Mouse (Mus musculus): ENCODE results near the gene Tspan7. TPM values are rescaled to one million over a fixed set of nuclear protein-coding genes. Genes with fewer than 3 reads are reported as not detected.

Gene Tspan7
- 1,959 and 2,148 TPM in 2 replicates for polyA plus RNA-seq (2012; rRNA removed)

GRCm38 (mm10) chrX:10484872-10485569 is at the start of gene Tspan7:
TSS of gene Tspan7 (plus strand) at chrX:10485158.
- Histone ChIP-seq H3K4me1 (ENCODE audit: control insufficient read depth, insufficient read depth, low read length) (no peaks in the 10 kb centered on the region), H3K4me3 (ENCODE audit: insufficient read depth, low read length) (peak within 1 kb of the TSS; percentile 91), H3K27ac (ENCODE audit: insufficient read depth, low read length) (peak within 1 kb of the TSS; percentile 95)
- no peak for TF ChIP-seq POLR2A (IDR thresholded peaks at IDR 0.05; ENCODE audit: extremely low read depth, insufficient read depth, low read length)
- no peak for TF ChIP-seq CTCF (IDR thresholded peaks at IDR 0.05; ENCODE audit: extremely low read depth, insufficient read depth, low read length)

DNA sequence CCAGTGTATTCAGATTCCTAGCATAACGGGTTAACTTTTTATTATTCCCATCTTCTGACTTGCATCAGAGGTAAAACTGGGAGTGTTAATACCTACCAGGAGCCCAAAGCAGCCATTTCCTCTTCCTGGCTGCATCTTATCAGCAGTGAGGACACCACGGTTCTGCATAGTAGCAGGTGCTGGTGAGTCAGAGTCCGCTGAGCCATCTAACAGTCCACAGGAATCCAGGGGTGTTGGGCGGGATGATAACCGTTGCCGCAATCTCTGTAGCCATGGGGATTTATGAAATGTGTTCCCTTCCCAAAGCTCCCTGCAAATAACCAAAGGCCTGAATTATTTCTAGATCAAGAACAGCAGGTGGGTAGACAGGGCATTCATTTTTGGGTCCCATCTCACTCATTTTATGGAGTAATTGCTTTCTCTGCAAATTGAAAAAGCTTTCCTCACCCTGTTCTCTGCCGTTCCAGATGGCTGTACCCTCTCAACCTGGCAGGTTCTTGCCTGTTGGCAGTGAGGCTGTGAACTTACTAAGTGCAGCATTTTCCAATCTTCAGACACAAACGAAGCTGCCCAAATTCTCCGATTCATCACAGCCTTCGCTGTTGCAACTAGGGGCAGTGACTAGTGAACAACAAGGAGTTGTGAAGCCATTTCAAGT is 35.5 kb upstream of the Tspan7 start:
- no peak overlapping the region for H3K4me3 ChIP-seq (ENCODE audit: insufficient read depth, low read length)
- TF ChIP-seq CTCF (IDR thresholded peaks at IDR 0.05; ENCODE audit: extremely low read depth, insufficient read depth, low read length) (no peak), POLR2A (IDR thresholded peaks at IDR 0.05; ENCODE audit: extremely low read depth, insufficient read depth, low read length) (no peak)
- H3K27ac ChIP-seq (ENCODE audit: insufficient read depth, low read length): 0 out of 2 replicates have a peak overlapping the region, but pooled peaks have one; percentile 9
- H3K4me1 ChIP-seq (ENCODE audit: control insufficient read depth, insufficient read depth, low read length): no peaks in the 10 kb centered on the region

GRCm38 (mm10) chrX:10450143-10451060 is 34.6 kb upstream of the Tspan7 start:
- peak overlapping the region; percentile 71 for H3K27ac ChIP-seq (ENCODE audit: insufficient read depth, low read length)
- H3K4me1 ChIP-seq (ENCODE audit: control insufficient read depth, insufficient read depth, low read length): no peaks in the 10 kb centered on the region
- no peak overlapping the region for H3K4me3 ChIP-seq (ENCODE audit: insufficient read depth, low read length)
- TF ChIP-seq POLR2A (IDR thresholded peaks at IDR 0.05; ENCODE audit: extremely low read depth, insufficient read depth, low read length): no peak

DNA sequence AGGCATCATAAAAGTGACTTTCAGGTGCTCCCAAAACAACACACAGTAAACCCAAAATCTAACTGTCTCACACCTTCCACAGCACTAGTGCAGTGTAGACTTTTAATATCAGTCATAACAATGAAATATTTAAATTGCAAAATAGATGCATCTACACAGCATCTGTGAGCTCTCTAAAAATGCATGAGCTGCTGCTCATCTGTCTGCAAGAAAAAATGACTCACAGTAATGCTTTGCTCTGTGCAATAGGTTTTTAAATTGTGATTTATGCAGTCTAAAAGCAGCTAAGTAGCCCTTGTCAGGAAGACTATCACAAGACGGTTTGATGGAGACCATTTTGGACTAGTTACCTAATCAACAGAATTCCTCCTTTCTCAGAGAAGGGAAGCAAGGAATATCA is 31.2 kb upstream of the Tspan7 start:
- no peak overlapping the region for H3K27ac ChIP-seq (ENCODE audit: insufficient read depth, low read length)

GRCm38 (mm10) chrX:10457256-10457655 is 27.7 kb upstream of the Tspan7 start:
- Histone ChIP-seq H3K4me1 (ENCODE audit: control insufficient read depth, insufficient read depth, low read length) (no peaks in the 10 kb centered on the region), H3K4me3 (ENCODE audit: insufficient read depth, low read length) (no peak overlapping the region), H3K27ac (ENCODE audit: insufficient read depth, low read length) (no peak overlapping the region)
- TF ChIP-seq POLR2A (IDR thresholded peaks at IDR 0.05; ENCODE audit: extremely low read depth, insufficient read depth, low read length): no peak
- no peak for TF ChIP-seq CTCF (IDR thresholded peaks at IDR 0.05; ENCODE audit: extremely low read depth, insufficient read depth, low read length)

More for the DNA sequence above, 31.2 kb upstream of the Tspan7 start:
- no peak for TF ChIP-seq POLR2A (IDR thresholded peaks at IDR 0.05; ENCODE audit: extremely low read depth, insufficient read depth, low read length)
- Histone ChIP-seq H3K4me3 (ENCODE audit: insufficient read depth, low read length) (no peak overlapping the region), H3K4me1 (ENCODE audit: control insufficient read depth, insufficient read depth, low read length) (no peaks in the 10 kb centered on the region)

DNA sequence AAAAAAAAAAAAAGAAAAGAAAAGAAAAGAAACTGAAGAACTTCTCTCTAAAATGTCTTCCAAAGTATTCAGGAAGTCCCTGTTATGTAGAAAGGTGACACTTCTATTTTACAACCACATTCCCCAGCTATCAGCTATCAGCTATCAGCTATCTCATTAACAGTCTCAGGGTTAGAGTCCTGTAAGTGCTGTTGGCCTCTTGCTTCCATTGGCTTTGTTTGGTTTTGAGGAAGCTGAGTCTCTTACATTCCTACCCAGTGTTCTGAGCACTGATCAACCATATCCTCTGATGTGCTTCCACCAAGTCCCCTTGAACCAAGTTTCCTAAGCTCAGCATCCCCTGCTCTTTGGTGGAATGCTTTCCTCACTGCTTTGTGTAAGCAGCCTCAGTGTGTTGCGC is 7.9 kb upstream of the Tspan7 start:
- Histone ChIP-seq H3K4me1 (ENCODE audit: control insufficient read depth, insufficient read depth, low read length) (no peaks in the 10 kb centered on the region), H3K4me3 (ENCODE audit: insufficient read depth, low read length) (no peak overlapping the region), H3K27ac (ENCODE audit: insufficient read depth, low read length) (no peak overlapping the region)
- no peak for TF ChIP-seq CTCF (IDR thresholded peaks at IDR 0.05; ENCODE audit: extremely low read depth, insufficient read depth, low read length)

- Histone ChIP-seq H3K27ac (ENCODE audit: insufficient read depth, low read length) (no peak overlapping the region), H3K4me3 (ENCODE audit: insufficient read depth, low read length) (no peak overlapping the region), H3K4me1 (ENCODE audit: control insufficient read depth, insufficient read depth, low read length) (no peaks in the 10 kb centered on the region)
- no peak for TF ChIP-seq POLR2A (IDR thresholded peaks at IDR 0.05; ENCODE audit: extremely low read depth, insufficient read depth, low read length)
- no peak for TF ChIP-seq CTCF (IDR thresholded peaks at IDR 0.05; ENCODE audit: extremely low read depth, insufficient read depth, low read length)
These were observed 5.7 kb upstream of the Tspan7 start for GRCm38 (mm10) chrX:10479031-10479886.

DNA sequence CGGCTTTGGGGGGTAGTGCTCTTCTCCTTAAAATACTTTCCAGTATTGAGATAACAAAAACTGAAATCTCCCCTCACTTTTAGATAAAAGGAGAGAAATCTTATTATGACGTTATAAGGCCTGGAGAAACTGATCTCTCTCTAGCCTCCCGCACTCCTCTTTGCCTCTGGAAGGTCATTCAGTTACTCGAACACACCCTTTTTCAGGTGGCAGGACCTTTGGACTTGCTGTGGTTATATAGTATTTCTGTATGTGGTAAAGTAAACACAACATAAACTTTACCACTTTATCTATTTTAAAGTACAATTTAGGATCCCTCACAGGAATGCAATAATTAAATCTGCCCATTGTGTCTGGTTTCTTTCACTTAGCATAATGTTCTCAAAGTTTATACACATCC is 5.0 kb upstream of the Tspan7 start:
- H3K4me1 ChIP-seq (ENCODE audit: control insufficient read depth, insufficient read depth, low read length): no peaks in the 10 kb centered on the region
- no peak overlapping the region for H3K27ac ChIP-seq (ENCODE audit: insufficient read depth, low read length)
- TF ChIP-seq POLR2A (IDR thresholded peaks at IDR 0.05; ENCODE audit: extremely low read depth, insufficient read depth, low read length) (no peak), CTCF (IDR thresholded peaks at IDR 0.05; ENCODE audit: extremely low read depth, insufficient read depth, low read length) (no peak)
- no peak overlapping the region for H3K4me3 ChIP-seq (ENCODE audit: insufficient read depth, low read length)

DNA sequence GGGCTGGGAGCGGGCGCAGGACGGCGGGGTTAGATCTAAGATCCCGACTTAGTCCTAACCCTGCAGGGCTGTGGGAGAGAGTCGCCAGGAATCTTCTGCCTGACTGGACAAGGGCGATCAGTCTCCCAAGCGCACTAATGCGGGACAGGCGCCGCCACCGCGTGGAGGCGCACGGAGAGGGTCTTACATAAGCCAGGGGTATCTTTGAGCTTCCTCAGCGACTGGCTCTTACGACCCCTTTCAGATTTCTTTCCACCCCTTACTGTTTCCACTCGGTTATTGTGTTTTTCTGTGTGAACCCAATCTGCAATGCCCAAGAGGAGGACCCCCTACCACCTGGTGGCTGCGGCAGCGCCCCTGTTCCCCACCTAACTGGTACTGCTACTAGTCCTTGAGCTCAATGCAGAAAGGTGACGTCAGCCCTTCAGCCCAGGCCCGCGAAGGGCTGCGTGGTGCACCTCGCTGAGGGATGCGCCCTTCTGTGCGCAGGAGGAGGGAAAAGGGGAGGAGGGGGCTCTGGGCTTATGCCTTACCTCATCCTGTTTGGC is 780 bp downstream of the Tspan7 start:
- Histone ChIP-seq H3K4me1 (ENCODE audit: control insufficient read depth, insufficient read depth, low read length) (no peaks in the 10 kb centered on the region), H3K27ac (ENCODE audit: insufficient read depth, low read length) (peak overlapping the region; percentile 95), H3K4me3 (ENCODE audit: insufficient read depth, low read length) (peak overlapping the region; percentile 91)
- TF ChIP-seq CTCF (IDR thresholded peaks at IDR 0.05; ENCODE audit: extremely low read depth, insufficient read depth, low read length) (no peak), POLR2A (IDR thresholded peaks at IDR 0.05; ENCODE audit: extremely low read depth, insufficient read depth, low read length) (peak; percentile 66)
